Mouse (Mus musculus) brown adipose tissue, adult 24 weeks (tissue): ENCODE results near the gene Dync1h1. TPM values are rescaled to one million over a fixed set of nuclear protein-coding genes. Genes with fewer than 3 reads are reported as not detected.

Experiments
- H3K27ac ChIP-seq: fragments of 200-500 bp; replicated peaks from 2 replicates; pipeline ENCODE4 v1.5.1; 2012; ENCODE audit warnings: low read depth, mild to moderate bottlenecking, low read length
- H3K4me1 ChIP-seq: fragments of 200-500 bp; 2 replicates; pipeline ENCODE4 v1.6.1; 2012; ENCODE audit warnings: low read length, mixed read lengths; ENCODE audit not compliant: control insufficient read depth, insufficient read depth, insufficient read length
- H3K4me3 ChIP-seq: fragments of 200-500 bp; 2 replicates; pipeline ENCODE4 v1.5.1; 2012; ENCODE audit warnings: low read depth, mild to moderate bottlenecking, low read length, moderate library complexity; ENCODE audit not compliant: insufficient read depth
- polyA plus RNA-seq: library from polyadenylated mRNA; stranded (reverse); fragments of >200 nt; gene quantifications from 2 replicates; pipeline ENCODE4 v1.2.4, GENCODE M21; 2012; ENCODE audit not compliant: missing spikeins, insufficient read depth, insufficient read length

The Dync1h1 gene
- polyA plus RNA-seq, 1 experiment: 31.3 TPM

DNA sequence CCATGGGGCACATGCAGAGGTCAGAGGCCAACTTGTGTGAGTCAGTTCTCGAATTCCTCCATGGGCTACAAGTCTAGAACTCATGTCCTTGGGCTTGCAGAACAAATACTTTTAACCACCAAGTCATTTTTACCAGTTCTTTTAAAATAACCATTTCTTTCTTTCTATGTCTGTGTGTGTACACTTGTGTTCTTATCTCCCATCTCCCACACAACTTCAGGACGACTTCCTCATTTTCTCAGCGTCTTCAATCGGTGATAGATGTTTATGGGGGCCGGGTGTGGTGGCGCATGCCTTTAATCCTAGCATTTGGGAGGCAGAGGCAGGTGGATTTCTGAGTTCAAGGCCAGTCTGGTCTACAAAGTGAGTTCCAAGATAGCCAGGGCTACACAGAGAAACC lies 113.0 kb downstream of the Dync1h1 start:
- H3K4me3 ChIP-seq: no peak overlapping the region
- H3K4me1 ChIP-seq: no peaks in the 10 kb centered on the region
- H3K27ac ChIP-seq: no peak overlapping the region

DNA sequence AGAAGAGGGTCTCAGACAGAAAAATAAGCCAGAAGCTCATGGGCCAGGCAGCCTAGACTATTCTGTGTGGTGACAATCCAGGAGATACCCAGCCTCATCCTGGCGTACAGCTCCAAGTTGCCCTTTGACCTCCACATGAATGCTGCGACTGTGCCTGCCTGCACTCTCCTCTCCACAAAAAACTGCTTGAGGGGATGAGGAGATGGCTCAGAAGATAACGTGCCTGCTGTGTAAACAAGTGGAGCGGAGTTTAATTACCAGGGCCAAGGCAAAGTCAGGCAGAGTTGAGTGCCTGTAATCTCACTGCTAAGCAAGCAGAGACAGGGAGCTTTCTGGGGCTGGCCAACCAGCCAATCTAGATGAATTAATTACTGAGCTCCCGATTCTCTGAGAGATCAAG lies 114.8 kb downstream of the Dync1h1 start:
- H3K4me1 ChIP-seq: no peaks in the 10 kb centered on the region
- H3K27ac ChIP-seq: no peak overlapping the region
- H3K4me3 ChIP-seq: no peak overlapping the region

Other genes with a start within 250 kb of the Dync1h1 start
- 44.0 and 64.3 TPM in 2 replicates for gene Ppp2r5c, start 154.3 kb upstream of the Dync1h1 start, polyA plus RNA-seq
- gene 1700001K19Rik, start 81.2 kb downstream of the Dync1h1 start, polyA plus RNA-seq: not detected in 2 replicates
- 462 and 467 TPM in 2 replicates for gene Hsp90aa1, start 101.3 kb downstream of the Dync1h1 start, polyA plus RNA-seq
- 18.4 and 24.8 TPM in 2 replicates for gene Wdr20, start 136.5 kb downstream of the Dync1h1 start, polyA plus RNA-seq
- not detected in 2 replicates for gene Mok, start 239.5 kb downstream of the Dync1h1 start, polyA plus RNA-seq
- 3.8 and 4.2 TPM in 2 replicates for gene Zfp839, start 248.8 kb downstream of the Dync1h1 start, polyA plus RNA-seq